Mouse (Mus musculus): ENCODE measurements at regions not wholly inside any gene's neighbourhood (a gene's known extent, or its start where the extent isn't known, plus 50 kb on each side); places are given as distances from the start of the nearest gene placed in this dataset.

DNA sequence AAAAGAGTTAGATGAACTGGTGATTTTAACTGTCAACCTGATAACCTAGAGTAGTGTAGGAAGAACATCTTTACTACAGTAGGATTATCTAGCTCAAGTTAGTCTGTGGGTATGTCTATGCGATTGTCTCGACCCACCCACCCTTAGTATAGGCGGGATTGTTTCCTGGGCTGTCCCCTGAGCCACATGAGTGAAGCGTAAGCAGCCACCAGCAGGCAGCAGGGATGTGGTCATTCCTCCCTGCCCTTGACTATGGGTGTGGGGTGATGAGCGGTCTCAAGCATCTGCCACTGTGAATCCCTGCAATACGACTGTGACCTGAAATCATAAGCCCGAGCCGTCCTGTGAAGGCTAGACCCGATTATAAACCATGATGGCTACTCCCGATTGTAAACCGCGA, 184.9 kb downstream of the Unc5cl start:
- H3K27me3 ChIP-seq (ENCODE audit: control insufficient read depth, insufficient read depth, low read length), result no peaks in the 10 kb centered on the region
- 92% methylated on average over 12 of the region's 12 CpGs for WGBS
- no peak for DNase-seq (ENCODE audit: low spot score)

DNA sequence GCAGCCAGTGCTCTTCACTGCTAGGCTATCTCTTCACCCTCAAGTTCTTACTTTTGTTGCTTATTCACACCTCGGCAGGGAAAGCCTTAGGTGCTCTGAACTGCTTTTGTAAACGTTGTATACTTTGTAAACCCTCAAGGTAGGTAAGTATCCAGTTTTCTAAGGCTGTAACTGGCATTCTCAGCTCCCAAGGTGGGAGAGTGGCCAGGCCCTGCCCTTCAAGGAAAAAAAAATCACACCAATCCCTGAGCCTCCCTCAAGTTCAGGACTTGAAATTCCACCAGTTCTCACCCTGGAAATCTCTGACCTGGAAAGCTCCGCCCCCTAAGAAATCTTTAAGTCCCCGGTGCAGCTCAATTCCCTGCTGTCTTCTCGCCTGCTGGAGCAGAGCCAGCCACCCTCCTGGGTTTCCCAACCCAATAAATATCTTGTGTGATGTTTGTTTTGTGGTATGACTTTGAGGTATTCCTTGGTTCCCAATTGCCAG, 188.9 kb downstream of the Unc5cl start:
- Histone ChIP-seq H3K9me3 (ENCODE audit: control insufficient read depth, low read length) (peaks cover 2% of the 10 kb centered on the region; the same call in 1 of the 2 replicates), H3K27me3 (ENCODE audit: control insufficient read depth, insufficient read depth, low read length) (no peaks in the 10 kb centered on the region), H3K27ac (ENCODE audit: low read depth, low read length) (no peak overlapping the region), H3K9ac (ENCODE audit: low read depth, low read length) (no peak overlapping the region), H3K36me3 (ENCODE audit: control insufficient read depth, insufficient read depth, low read length) (no peaks in the 10 kb centered on the region), H3K4me3 (ENCODE audit: low read depth, low read length) (no peak overlapping the region), H3K4me2 (replicated peaks; ENCODE audit: low read depth, low read length) (no peak overlapping the region), H3K4me1 (replicated peaks; ENCODE audit: control insufficient read depth, insufficient read depth, low read length) (no peaks in the 10 kb centered on the region)
- 37% methylated on average over 5 of the region's 5 CpGs for WGBS
- ATAC-seq (ENCODE audit: low FRiP score), result no peak
- no peak for DNase-seq (ENCODE audit: low spot score)

More for the DNA sequence above, 184.9 kb downstream of the Unc5cl start:
- Histone ChIP-seq H3K27ac (ENCODE audit: low read depth, low read length) (no peak overlapping the region), H3K9ac (ENCODE audit: low read depth, low read length) (no peak overlapping the region), H3K4me1 (replicated peaks; ENCODE audit: control insufficient read depth, insufficient read depth, low read length) (no peaks in the 10 kb centered on the region), H3K4me2 (replicated peaks; ENCODE audit: low read depth, low read length) (no peak overlapping the region), H3K4me3 (ENCODE audit: low read depth, low read length) (no peak overlapping the region), H3K36me3 (ENCODE audit: control insufficient read depth, insufficient read depth, low read length) (no peaks in the 10 kb centered on the region), H3K9me3 (ENCODE audit: control insufficient read depth, low read length) (peaks cover 2% of the 10 kb centered on the region; the same call in 1 of the 2 replicates)
- ATAC-seq (ENCODE audit: low FRiP score), result no peak

DNA sequence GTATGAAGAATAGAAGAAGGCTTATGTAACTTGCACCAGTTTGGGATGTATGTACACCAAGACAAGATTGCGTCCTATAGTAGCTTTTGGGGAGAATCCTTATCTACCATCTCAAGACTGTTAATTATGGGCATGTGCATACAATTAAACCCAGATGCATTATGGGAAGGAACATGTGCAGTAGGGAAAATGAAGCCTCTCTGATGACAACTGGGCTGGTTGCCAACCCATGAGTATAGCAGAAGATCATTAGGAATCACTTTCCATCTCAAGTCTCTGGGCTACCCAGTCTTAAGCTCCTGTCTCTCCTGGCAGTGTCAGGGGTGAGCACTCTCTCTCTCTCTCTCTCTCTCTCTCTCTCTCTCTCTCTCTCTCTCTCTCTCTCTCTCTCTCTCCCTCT, 190.4 kb downstream of the Unc5cl start:
- H3K9ac ChIP-seq (ENCODE audit: low read depth, low read length), result no peak overlapping the region
- ATAC-seq (ENCODE audit: low FRiP score) (no peak), DNase-seq (ENCODE audit: low spot score) (no peak)

DNA sequence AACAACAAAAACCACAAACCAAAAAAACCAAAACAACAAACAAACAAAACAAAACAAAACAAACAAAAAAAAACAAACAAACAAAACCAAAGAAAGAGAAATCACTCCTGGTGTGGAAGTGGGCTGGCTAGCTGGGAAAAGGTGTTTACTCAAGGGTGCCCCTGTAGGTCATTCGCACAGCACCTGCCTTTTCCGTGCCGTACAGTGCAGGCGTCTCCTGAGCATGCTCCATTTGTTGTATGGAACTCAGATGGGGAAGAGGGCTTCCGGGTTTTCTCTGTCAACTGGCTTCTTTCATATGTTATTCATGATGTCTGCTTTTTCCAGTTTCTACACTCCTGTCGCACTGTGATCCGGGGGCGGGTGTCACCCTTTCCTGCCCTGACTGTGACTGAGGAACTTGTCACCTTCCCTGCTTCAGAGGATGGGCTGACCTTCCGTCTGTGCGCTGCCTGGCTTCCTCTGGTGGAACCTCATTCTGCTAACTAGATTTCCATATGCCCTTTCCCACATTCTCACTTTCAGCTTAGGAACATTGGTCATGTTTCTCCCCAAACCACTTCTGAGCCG, 192.0 kb downstream of the Unc5cl start:
- Histone ChIP-seq H3K9ac (ENCODE audit: low read depth, low read length) (no peak overlapping the region), H3K4me1 (replicated peaks; ENCODE audit: control insufficient read depth, insufficient read depth, low read length) (no peaks in the 10 kb centered on the region), H3K4me3 (ENCODE audit: low read depth, low read length) (no peak overlapping the region), H3K27ac (ENCODE audit: low read depth, low read length) (no peak overlapping the region), H3K9me3 (ENCODE audit: control insufficient read depth, low read length) (peaks cover 2% of the 10 kb centered on the region; the same call in 1 of the 2 replicates), H3K4me2 (replicated peaks; ENCODE audit: low read depth, low read length) (no peak overlapping the region), H3K36me3 (ENCODE audit: control insufficient read depth, insufficient read depth, low read length) (no peaks in the 10 kb centered on the region), H3K27me3 (ENCODE audit: control insufficient read depth, insufficient read depth, low read length) (no peaks in the 10 kb centered on the region)
- ATAC-seq (ENCODE audit: low FRiP score) (no peak), DNase-seq (ENCODE audit: low spot score) (no peak)
- 72% methylated on average over 11 of the region's 11 CpGs for WGBS

More for the DNA sequence above, 190.4 kb downstream of the Unc5cl start:
- no peaks in the 10 kb centered on the region for H3K4me1 ChIP-seq (replicated peaks; ENCODE audit: control insufficient read depth, insufficient read depth, low read length)
- WGBS, result 97% methylated on average over 1 of the region's 1 CpGs
- no peak overlapping the region for H3K27ac ChIP-seq (ENCODE audit: low read depth, low read length)
- peaks cover 2% of the 10 kb centered on the region; the same call in 1 of the 2 replicates for H3K9me3 ChIP-seq (ENCODE audit: control insufficient read depth, low read length)
- H3K36me3 ChIP-seq (ENCODE audit: control insufficient read depth, insufficient read depth, low read length), result no peaks in the 10 kb centered on the region
- H3K27me3 ChIP-seq (ENCODE audit: control insufficient read depth, insufficient read depth, low read length), result no peaks in the 10 kb centered on the region
- no peak overlapping the region for H3K4me3 ChIP-seq (ENCODE audit: low read depth, low read length)
- H3K4me2 ChIP-seq (replicated peaks; ENCODE audit: low read depth, low read length), result no peak overlapping the region

DNA sequence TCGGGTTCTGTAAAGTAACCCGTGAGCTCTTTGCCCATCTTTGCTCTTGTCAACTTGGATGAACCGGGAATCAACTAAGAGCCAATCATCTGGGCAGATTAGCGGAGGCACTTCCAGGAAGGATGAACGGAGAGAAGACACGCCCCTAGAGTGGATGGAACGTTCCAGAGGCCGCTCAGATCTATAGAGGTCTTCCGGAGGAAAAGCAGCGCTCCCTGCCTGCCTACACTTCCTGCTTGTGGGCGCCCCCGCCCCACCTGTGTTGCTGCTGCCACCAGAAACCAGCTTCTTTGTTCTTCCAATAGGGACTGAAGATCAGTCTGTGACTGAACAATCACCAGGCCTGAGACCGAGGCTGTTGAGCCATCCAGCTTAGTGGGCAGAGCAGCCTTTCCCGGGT, 192.7 kb downstream of the Unc5cl start:
- no peak overlapping the region for H3K4me3 ChIP-seq (ENCODE audit: low read depth, low read length)
- peaks cover 1% of the 10 kb centered on the region; the same call in 1 of the 2 replicates for H3K9me3 ChIP-seq (ENCODE audit: control insufficient read depth, low read length)
- no peak overlapping the region for H3K27ac ChIP-seq (ENCODE audit: low read depth, low read length)
- DNase-seq (ENCODE audit: low spot score) (no peak), ATAC-seq (ENCODE audit: low FRiP score) (no peak)
- no peaks in the 10 kb centered on the region for H3K27me3 ChIP-seq (ENCODE audit: control insufficient read depth, insufficient read depth, low read length)
- no peaks in the 10 kb centered on the region for H3K36me3 ChIP-seq (ENCODE audit: control insufficient read depth, insufficient read depth, low read length)
- WGBS, result 55% methylated on average over 14 of the region's 14 CpGs
- no peaks in the 10 kb centered on the region for H3K4me1 ChIP-seq (replicated peaks; ENCODE audit: control insufficient read depth, insufficient read depth, low read length)
- no peak overlapping the region for H3K9ac ChIP-seq (ENCODE audit: low read depth, low read length)
- H3K4me2 ChIP-seq (replicated peaks; ENCODE audit: low read depth, low read length), result no peak overlapping the region

DNA sequence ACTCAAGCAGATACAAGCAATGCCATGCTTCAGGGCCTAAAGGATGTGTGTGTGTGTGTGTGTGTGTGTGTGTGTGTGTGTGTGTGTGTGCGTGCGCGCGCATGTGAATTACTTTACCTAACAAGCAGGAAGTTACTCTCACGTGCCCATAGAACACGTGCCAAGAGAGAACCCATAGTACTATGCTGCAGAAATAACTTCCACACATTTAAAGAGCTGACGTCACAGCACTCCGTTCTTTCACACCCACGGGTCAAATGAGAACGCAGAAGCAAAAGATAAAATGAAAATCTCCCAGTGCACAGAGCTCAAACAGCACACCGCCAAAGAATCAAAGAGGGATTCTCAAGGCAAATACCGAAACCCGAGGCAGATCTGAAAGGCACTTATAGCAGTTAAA, 195.9 kb downstream of the Unc5cl start:
- no peaks in the 10 kb centered on the region for H3K9me3 ChIP-seq (ENCODE audit: control insufficient read depth, low read length)
- no peak for ATAC-seq (ENCODE audit: low FRiP score)

DNA sequence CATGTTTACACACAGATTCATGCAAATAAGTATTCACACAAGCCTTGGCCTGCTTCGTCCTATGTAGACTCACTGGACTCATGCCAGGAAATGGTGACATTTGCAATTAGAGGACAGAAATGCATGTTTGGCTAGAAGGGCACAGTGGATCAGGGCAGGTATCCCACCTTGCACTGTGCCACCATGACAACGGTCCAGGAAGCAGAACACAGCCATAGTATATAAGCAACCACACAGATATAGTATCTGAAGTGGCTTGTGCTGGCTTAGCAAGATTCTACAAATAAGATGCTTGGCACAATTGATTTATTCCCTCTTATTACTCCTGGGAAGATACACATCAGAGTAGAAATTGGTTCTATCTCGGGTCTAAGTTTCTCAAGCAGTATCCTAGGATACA, 218.0 kb downstream of the Unc5cl start:
- Histone ChIP-seq H3K9me3 (ENCODE audit: control insufficient read depth, low read length) (no peaks in the 10 kb centered on the region), H3K4me2 (replicated peaks; ENCODE audit: low read depth, low read length) (no peak overlapping the region), H3K27ac (ENCODE audit: low read depth, low read length) (no peak overlapping the region), H3K9ac (ENCODE audit: low read depth, low read length) (no peak overlapping the region), H3K36me3 (ENCODE audit: control insufficient read depth, insufficient read depth, low read length) (no peaks in the 10 kb centered on the region), H3K4me1 (replicated peaks; ENCODE audit: control insufficient read depth, insufficient read depth, low read length) (no peaks in the 10 kb centered on the region), H3K27me3 (ENCODE audit: control insufficient read depth, insufficient read depth, low read length) (no peaks in the 10 kb centered on the region), H3K4me3 (ENCODE audit: low read depth, low read length) (no peak overlapping the region)
- DNase-seq (ENCODE audit: low spot score) (no peak), ATAC-seq (ENCODE audit: low FRiP score) (no peak)
- WGBS, result 91% methylated on average over 3 of the region's 3 CpGs

More for the DNA sequence above, 195.9 kb downstream of the Unc5cl start:
- WGBS, result 90% methylated on average over 13 of the region's 13 CpGs
- DNase-seq (ENCODE audit: low spot score), result no peak
- no peaks in the 10 kb centered on the region for H3K4me1 ChIP-seq (replicated peaks; ENCODE audit: control insufficient read depth, insufficient read depth, low read length)
- H3K27me3 ChIP-seq (ENCODE audit: control insufficient read depth, insufficient read depth, low read length), result no peaks in the 10 kb centered on the region
- no peak overlapping the region for H3K27ac ChIP-seq (ENCODE audit: low read depth, low read length)
- H3K4me2 ChIP-seq (replicated peaks; ENCODE audit: low read depth, low read length), result no peak overlapping the region
- no peak overlapping the region for H3K9ac ChIP-seq (ENCODE audit: low read depth, low read length)
- no peaks in the 10 kb centered on the region for H3K36me3 ChIP-seq (ENCODE audit: control insufficient read depth, insufficient read depth, low read length)
- H3K4me3 ChIP-seq (ENCODE audit: low read depth, low read length), result no peak overlapping the region

DNA sequence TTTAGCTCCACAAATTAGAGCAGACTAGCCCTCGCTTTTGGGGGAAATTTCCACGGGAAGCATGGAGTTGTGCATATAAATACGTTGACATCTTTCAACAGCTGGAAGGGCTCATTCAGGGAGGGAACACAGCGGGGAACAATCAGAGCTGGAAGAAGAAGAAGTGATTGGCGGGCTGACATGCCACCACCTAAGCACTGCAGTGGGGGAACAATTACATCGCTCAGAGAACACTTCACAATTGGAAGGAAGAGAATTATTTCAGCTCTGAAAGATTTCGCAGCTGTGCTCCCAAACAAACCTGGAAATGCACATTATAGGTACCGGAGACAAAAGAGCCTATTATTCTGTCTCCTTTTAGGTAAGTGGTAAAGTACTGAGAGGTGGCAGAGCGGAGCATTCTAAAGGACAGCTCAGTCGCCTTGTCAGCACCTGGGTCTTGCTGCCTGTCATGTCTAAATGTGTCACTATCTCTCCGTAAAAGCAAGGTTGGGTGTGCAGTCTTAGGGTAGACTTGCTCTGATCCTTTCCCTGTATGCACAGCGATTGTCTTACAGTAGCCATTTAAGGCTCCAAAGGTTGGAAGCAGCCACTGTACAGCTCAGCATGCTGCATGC, 223.6 kb downstream of the Unc5cl start:
- Histone ChIP-seq H3K4me3 (ENCODE audit: low read depth, low read length) (no peak overlapping the region), H3K36me3 (ENCODE audit: control insufficient read depth, insufficient read depth, low read length) (no peaks in the 10 kb centered on the region), H3K27ac (ENCODE audit: low read depth, low read length) (no peak overlapping the region), H3K27me3 (ENCODE audit: control insufficient read depth, insufficient read depth, low read length) (no peaks in the 10 kb centered on the region), H3K9ac (ENCODE audit: low read depth, low read length) (no peak overlapping the region), H3K4me2 (replicated peaks; ENCODE audit: low read depth, low read length) (no peak overlapping the region), H3K9me3 (ENCODE audit: control insufficient read depth, low read length) (no peaks in the 10 kb centered on the region), H3K4me1 (replicated peaks; ENCODE audit: control insufficient read depth, insufficient read depth, low read length) (no peaks in the 10 kb centered on the region)
- no peak for ATAC-seq (ENCODE audit: low FRiP score)
- WGBS, result 65% methylated on average over 12 of the region's 12 CpGs
- no peak for DNase-seq (ENCODE audit: low spot score)

DNA sequence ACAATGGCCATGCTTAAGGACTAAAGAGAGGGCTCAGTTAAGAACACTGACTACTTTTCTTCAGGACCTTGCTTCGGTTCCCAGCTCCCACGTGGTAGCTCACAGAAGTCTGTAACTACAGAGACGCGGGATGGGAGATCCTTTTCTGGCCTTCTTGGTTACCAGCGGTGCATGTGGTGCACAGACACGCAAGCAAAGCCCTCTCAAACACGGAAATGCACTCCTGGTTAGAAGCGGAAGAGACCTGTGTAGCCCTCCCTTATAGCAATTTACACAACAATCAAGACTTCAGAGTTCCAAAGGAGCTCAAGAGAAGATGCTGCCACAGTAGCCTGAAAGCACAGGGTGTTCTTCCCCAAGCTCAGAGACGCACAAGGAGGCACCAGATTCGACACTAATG, 225.6 kb downstream of the Unc5cl start:
- H3K9ac ChIP-seq (ENCODE audit: low read depth, low read length), result no peak overlapping the region
- no peaks in the 10 kb centered on the region for H3K27me3 ChIP-seq (ENCODE audit: control insufficient read depth, insufficient read depth, low read length)
- H3K36me3 ChIP-seq (ENCODE audit: control insufficient read depth, insufficient read depth, low read length), result no peaks in the 10 kb centered on the region
- H3K4me2 ChIP-seq (replicated peaks; ENCODE audit: low read depth, low read length), result no peak overlapping the region
- 85% methylated on average over 10 of the region's 10 CpGs for WGBS
- no peaks in the 10 kb centered on the region for H3K4me1 ChIP-seq (replicated peaks; ENCODE audit: control insufficient read depth, insufficient read depth, low read length)
- ATAC-seq (ENCODE audit: low FRiP score), result no peak
- H3K27ac ChIP-seq (ENCODE audit: low read depth, low read length), result no peak overlapping the region
- H3K4me3 ChIP-seq (ENCODE audit: low read depth, low read length), result no peak overlapping the region
- no peak for DNase-seq (ENCODE audit: low spot score)
- no peaks in the 10 kb centered on the region for H3K9me3 ChIP-seq (ENCODE audit: control insufficient read depth, low read length)

Data from hindbrain, embryonic 11.5 days (tissue).